In genomic region chr4:82250355-82250659, GRCm38 (mm10) we compare ENCODE assay signal across 12 mouse cellular contexts.
DNase-seq lines count a peak whose midpoint lies in the region; ATAC-seq and TF ChIP-seq lines count a peak whose summit lies in the region.
"Had no signal": no experiment of that assay in that cellular context is flagged by ENCODE, and none has a peak within 500 bp of the region (broad histone marks: within the 10 kb centered on the region; RNA-seq: fewer than 3 reads in every experiment).

No protein-coding gene starts in this region.

- no peaks in the 10 kb centered on the region for H3K36me3 ChIP-seq in hindbrain, embryonic 13.5 days
- H3K36me3 ChIP-seq in hindbrain, postnatal 0 days (ENCODE audit: insufficient read depth, low read length): no peaks in the 10 kb centered on the region

- WGBS in hindbrain, embryonic 13.5 days: 42% methylated on average over 5 of the region's 5 CpGs
- 30% methylated on average over 5 of the region's 5 CpGs for WGBS in hindbrain, postnatal 0 days

- H3K4me3 ChIP-seq in hindbrain, embryonic 13.5 days: no peak overlapping the region
- no peak overlapping the region for H3K4me3 ChIP-seq in hindbrain, postnatal 0 days (ENCODE audit: low read length)
- no peak overlapping the region for H3K4me3 ChIP-seq in embryonic fibroblast, embryonic 13.5 days (ENCODE audit: insufficient read depth, low read length)

- H3K9ac ChIP-seq in hindbrain, embryonic 13.5 days: no peak overlapping the region
- H3K9ac ChIP-seq in hindbrain, postnatal 0 days (replicated peaks; ENCODE audit: low read length): no peak overlapping the region
- H3K9ac ChIP-seq: forebrain, postnatal 0 days; liver, postnatal 0 days had no signal

- no peak for TF ChIP-seq POLR2A in embryonic fibroblast, embryonic 13.5 days (IDR thresholded peaks at IDR 0.05; ENCODE audit: low read depth, low read length)

- no peak for TF ChIP-seq CTCF in hindbrain, postnatal 0 days (IDR thresholded peaks at IDR 0.05; ENCODE audit: low read depth)
- TF ChIP-seq CTCF in embryonic fibroblast, embryonic 13.5 days (IDR thresholded peaks at IDR 0.05; ENCODE audit: borderline replicate concordance, insufficient read depth, low read length): no peak

- H3K27ac ChIP-seq in hindbrain, embryonic 13.5 days: peak overlapping the region; percentile 50; the same call in 1 of the 2 replicates
- no peak overlapping the region for H3K27ac ChIP-seq in hindbrain, postnatal 0 days
- H3K27ac ChIP-seq in embryonic fibroblast, embryonic 13.5 days (ENCODE audit: insufficient read depth, low read length): peak overlapping the region; percentile 97

- no peaks in the 10 kb centered on the region for H3K27me3 ChIP-seq in hindbrain, embryonic 13.5 days
- no peaks in the 10 kb centered on the region for H3K27me3 ChIP-seq in hindbrain, postnatal 0 days (ENCODE audit: insufficient read depth, low read length)

- peaks cover 6% of the 10 kb centered on the region; the same call in 1 of the 2 replicates for H3K4me1 ChIP-seq in hindbrain, embryonic 13.5 days (replicated peaks)
- H3K4me1 ChIP-seq in hindbrain, postnatal 0 days (ENCODE audit: insufficient read depth, low read length): no peaks in the 10 kb centered on the region
- peaks cover 13% of the 10 kb centered on the region for H3K4me1 ChIP-seq in embryonic fibroblast, embryonic 13.5 days (ENCODE audit: control insufficient read depth, insufficient read depth, low read length)

- ATAC-seq in hindbrain, embryonic 13.5 days (ENCODE audit: low FRiP score): no peak
- no peak for ATAC-seq in hindbrain, postnatal 0 days
- ATAC-seq: forebrain, postnatal 0 days; liver, postnatal 0 days had no signal

- H3K9me3 ChIP-seq in hindbrain, embryonic 13.5 days: no peaks in the 10 kb centered on the region
- no peaks in the 10 kb centered on the region for H3K9me3 ChIP-seq in hindbrain, postnatal 0 days (ENCODE audit: low read length)

- no peak overlapping the region for H3K4me2 ChIP-seq in hindbrain, embryonic 13.5 days
- H3K4me2 ChIP-seq in hindbrain, postnatal 0 days (ENCODE audit: low read depth, low read length): no peak overlapping the region

- no peak for DNase-seq in hindbrain, postnatal 0 days (ENCODE audit: low spot score)
- DNase-seq in lung, postnatal 10 days: peak; percentile 35
- DNase-seq in lung, postnatal 14 days: no peak
- DNase-seq in yolk sac, embryonic 10.5 days (ENCODE audit: low spot score): peak; percentile 30
- no peak for DNase-seq in c-Kit-positive CD71-positive TER-119-positive erythroid progenitor cells, embryonic 14.5 days (ENCODE audit: low spot score)
- DNase-seq: cerebellum, adult 18-20 months; forebrain, postnatal 0 days; kidney, adult 11 months; liver, postnatal 0 days; spleen, adult 18-20 months had no signal

Comparison
In these comparisons a context has a peak if more than half of its experiments do, and no peak if none do; other contexts are left out.
1. DNase-seq: peak in lung, postnatal 10 days (single experiment) and yolk sac, embryonic 10.5 days (single experiment); none in hindbrain, postnatal 0 days (single experiment), lung, postnatal 14 days (single experiment) and c-Kit-positive CD71-positive TER-119-positive erythroid progenitor cells, embryonic 14.5 days (single experiment).